Mouse (Mus musculus) gastrocnemius, postnatal 4 days (tissue): ENCODE results near the gene Tob1. TPM values are rescaled to one million over a fixed set of nuclear protein-coding genes. Genes with fewer than 3 reads are reported as not detected.

Experiments used
- DNase-seq, 2 experiments: peaks; one replicate each; pipeline ENCODE4 v3.0.0; 2021 to 2022; ENCODE audit warnings: low spot score in 2 of 2, mixed read lengths in 2 of 2
- total RNA-seq, 2 experiments: library from RNA; stranded (reverse); gene quantifications; 2 replicates each; pipeline ENCODE4 v1.2.3; 2021

Gene Tob1
- total RNA-seq, 2 experiments from 2014 or later = 81.4 to 89.8 TPM

- no peak for DNase-seq
Measured at GRCm38 (mm10) chr11:94228416-94228815, 17.2 kb downstream of the Tob1 start.

- DNase-seq = no peak
Measured at GRCm38 (mm10) chr11:94229207-94229960, 18.1 kb downstream of the Tob1 start.

- DNase-seq = no peak
Measured at GRCm38 (mm10) chr11:94230244-94230643, 19.0 kb downstream of the Tob1 start.

GRCm38 (mm10) chr11:94231821-94232552, 20.7 kb downstream of the Tob1 start:
- DNase-seq = peak in 1 of 2 experiments; percentile 10

GRCm38 (mm10) chr11:94233405-94233804, 22.2 kb downstream of the Tob1 start:
- no peak for DNase-seq

- no peak for DNase-seq
Measured at GRCm38 (mm10) chr11:94234380-94234779, 23.1 kb downstream of the Tob1 start.

- no peak for DNase-seq
Measured at GRCm38 (mm10) chr11:94234857-94235256, 23.6 kb downstream of the Tob1 start.

GRCm38 (mm10) chr11:94236074-94236473, 24.8 kb downstream of the Tob1 start:
- peak; percentile 50 to 65 for DNase-seq

GRCm38 (mm10) chr11:94238786-94239185, 27.5 kb downstream of the Tob1 start:
- no peak for DNase-seq

- DNase-seq = no peak
Measured at GRCm38 (mm10) chr11:94239706-94240105, 28.5 kb downstream of the Tob1 start.

- no peak for DNase-seq
Measured at GRCm38 (mm10) chr11:94242760-94243421, 31.6 kb downstream of the Tob1 start.

GRCm38 (mm10) chr11:94243422-94244180, 32.3 kb downstream of the Tob1 start:
- DNase-seq = no peak

GRCm38 (mm10) chr11:94244385-94244784, 33.1 kb downstream of the Tob1 start:
- no peak for DNase-seq

- no peak for DNase-seq
Measured at GRCm38 (mm10) chr11:94245955-94246788, 34.9 kb downstream of the Tob1 start, which contains the start of gene Wfikkn2. Wfikkn2 (minus strand) TSS chr11:94246005.

GRCm38 (mm10) chr11:94246789-94247061, 35.5 kb downstream of the Tob1 start:
- no peak for DNase-seq

- DNase-seq = no peak
Measured at GRCm38 (mm10) chr11:94253156-94253555, 41.9 kb downstream of the Tob1 start.

GRCm38 (mm10) chr11:94253691-94254090, 42.4 kb downstream of the Tob1 start:
- DNase-seq = no peak

GRCm38 (mm10) chr11:94255733-94256132, 44.5 kb downstream of the Tob1 start:
- no peak for DNase-seq

- no peak for DNase-seq
Measured at GRCm38 (mm10) chr11:94257987-94258386, 46.7 kb downstream of the Tob1 start.

GRCm38 (mm10) chr11:94259814-94260213, 48.6 kb downstream of the Tob1 start:
- DNase-seq = no peak
